Mouse (Mus musculus) skeletal muscle tissue, adult 2 months (tissue): ENCODE measurements around the gene Clstn3.
A peak's percentile ranks its signal among the peaks of the same experiment; 100 is the strongest.
"Not testable (repeated sequence)": the region's sequence is repeated elsewhere in the genome, so short reads cannot be mapped to it uniquely, and the experiment has no call there.

Source experiments
- DNase-seq: peaks from one replicate; pipeline ENCODE4 v3.0.0-alpha.2; 2012; ENCODE audit warnings: low read depth, low spot score

The Clstn3 gene

DNA sequence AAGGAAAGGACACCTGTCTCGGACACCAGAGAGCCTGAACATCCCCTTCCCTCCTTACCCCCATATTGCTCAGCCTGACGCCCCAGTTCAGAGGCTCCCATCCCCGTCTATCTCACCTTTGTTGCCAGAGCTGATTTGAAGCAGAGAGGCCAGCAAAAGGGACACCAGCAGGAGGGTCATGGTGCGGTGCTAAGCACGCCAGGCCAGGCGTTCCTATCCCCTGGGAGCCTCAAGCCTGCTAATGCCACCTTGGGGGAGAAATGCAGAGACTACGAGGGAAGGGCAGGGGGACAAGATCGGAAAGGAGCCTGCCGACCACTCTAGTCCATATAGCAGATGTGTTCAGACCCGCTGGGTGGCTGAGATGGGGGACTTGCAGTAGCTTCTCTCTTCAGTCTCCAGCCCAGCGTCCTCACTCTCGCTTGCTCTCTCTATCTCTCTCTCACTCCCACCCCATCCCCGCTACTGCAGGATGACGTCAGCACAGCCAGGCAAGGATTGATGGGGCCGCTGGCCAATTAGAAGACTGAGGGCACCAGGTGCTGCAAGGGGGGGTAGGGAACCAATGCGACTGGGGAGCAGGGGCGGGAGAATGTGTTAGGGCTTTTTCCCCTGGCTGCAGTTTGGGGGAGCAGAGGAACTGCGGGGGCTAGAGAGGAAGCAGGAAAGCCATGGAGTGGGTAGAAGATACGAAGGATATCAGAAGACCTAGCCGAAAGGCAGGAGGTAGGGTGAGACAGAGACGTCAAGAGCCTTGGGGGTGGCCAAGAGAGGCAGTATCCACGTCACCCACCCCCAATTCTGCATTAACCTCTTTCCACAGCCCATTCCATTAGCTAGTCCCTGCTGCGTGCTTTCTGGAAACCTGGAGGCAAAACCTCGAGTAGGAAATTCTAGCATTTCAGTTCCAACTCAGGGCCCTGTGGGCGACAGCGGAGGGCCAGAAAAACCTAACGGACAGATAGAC, at the start of gene Clstn3:
Gene Clstn3, minus strand, starts transcription at position 490 of the 967 bp plus-strand sequence.
- DNase-seq: peak; percentile 46

- DNase-seq: peak; percentile 36
These were observed 47.8 kb upstream of the Clstn3 start, which contains the start of gene C1ra for GRCm38 (mm10) chr6:124512355-124512836. Gene C1ra (plus strand): TSS chr6:124512405.

GRCm38 (mm10) chr6:124511936-124512335, 47.3 kb upstream of the Clstn3 start:
- DNase-seq: no peak

GRCm38 (mm10) chr6:124509192-124509591, 44.6 kb upstream of the Clstn3 start:
- not testable (repeated sequence) for DNase-seq

DNA sequence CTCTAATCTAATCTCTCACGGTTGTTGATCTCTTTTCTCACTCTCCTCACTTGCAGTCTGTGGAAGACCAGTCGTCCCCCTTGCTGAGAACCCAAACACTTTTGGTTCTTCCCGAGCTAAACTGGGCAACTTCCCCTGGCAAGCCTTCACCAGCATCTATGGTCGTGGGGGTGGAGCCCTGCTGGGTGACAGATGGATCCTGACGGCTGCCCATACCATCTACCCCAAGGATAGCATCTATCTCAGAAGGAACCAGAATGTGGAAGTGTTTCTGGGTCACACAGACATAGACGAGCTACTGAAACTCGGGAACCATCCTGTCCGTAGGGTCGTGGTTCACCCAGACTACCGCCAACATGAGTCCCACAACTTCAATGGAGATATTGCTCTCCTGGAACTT, 43.7 kb upstream of the Clstn3 start:
- no peak for DNase-seq

DNA sequence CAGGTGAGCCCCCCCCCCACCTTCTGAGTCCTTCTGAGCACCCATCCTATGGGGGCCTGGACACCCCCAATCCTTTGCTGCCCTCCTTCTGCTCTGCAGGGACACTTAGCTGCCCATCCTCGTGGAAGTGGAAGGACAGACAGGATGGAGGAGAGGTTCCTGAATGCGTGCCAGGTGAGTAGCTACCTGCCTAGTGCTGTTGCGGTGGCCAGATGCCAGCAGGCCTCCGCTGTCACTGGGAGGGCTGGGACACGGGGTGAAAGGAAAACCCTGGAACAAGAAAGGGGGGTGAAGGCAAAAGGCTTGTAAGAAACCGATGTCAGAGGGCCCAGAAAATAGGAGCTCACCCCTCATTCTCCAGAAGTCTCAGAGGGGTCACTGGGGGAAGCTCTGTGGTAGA, 42.4 kb upstream of the Clstn3 start:
- DNase-seq: no peak

- no peak for DNase-seq
These were observed 40.4 kb upstream of the Clstn3 start for GRCm38 (mm10) chr6:124505028-124505427.

DNA sequence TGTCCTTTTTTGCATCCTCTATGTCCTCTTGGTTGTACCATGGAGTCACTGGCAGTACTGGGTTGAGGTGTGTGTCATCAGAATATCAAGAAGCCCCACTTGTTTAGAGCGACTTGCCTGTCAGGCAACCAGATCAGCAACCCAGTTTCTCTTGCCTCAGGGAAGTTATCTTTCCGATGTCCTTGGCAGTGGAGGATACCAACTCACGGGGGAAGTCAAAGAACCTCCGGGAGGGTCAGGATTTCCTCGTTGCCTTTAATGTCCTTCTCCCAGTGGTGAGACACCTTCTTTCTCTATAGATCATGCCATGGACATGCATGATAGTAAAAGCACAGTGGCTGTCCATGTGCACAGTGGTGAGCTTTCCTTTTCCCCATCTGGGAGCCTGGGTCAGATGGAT, 37.4 kb upstream of the Clstn3 start:
- DNase-seq: no peak

GRCm38 (mm10) chr6:124501473-124501872, 36.9 kb upstream of the Clstn3 start:
- no peak for DNase-seq

DNA sequence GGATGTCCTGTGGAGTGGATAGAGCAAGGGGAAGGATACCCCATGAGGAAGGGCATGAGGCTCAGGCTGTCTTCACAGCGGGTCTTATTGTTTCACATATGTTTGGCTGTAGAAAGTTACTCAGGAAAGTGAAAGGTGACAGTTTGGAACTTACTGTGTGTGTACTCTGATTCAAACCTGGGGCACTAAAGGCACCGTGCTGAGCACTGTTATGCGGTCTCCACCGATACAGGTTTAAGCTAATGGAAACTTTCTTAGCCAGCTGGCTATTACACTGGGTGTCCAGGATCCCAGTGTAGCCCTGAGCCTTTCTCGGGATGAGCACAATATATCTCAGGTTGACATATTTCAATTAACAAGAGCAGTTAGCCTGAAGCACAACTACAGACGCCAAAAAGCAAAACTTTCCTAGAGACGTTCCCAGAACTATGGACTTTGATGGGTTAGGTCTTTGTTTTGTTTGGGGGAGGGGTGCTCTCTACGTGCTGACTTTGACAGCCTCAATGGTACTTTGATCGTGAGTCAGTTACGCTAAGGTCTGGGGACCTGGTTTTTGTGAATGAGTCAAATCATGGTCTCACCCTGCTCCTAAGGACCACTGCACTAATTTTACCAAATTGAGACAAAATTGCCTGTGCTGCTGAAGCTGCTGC, 35.4 kb upstream of the Clstn3 start:
- DNase-seq: no peak

DNA sequence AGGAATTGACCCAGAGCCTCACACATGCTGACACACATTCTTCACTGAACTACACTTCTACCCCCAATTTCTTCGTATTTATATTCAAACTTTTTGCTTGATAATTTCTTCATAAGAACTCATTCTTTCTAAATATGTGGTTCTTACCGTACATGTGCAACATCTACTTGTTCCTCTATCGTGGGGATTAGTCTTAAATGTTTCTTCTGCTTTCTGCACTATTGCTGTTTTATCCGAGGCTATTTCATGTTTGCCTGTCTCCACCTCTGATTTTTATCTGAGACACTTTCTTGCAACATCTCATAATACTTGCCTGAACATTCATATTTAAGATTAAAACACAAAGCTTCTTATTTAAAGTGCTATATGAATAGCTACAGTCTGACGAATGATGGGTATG, 31.5 kb upstream of the Clstn3 start:
- no peak for DNase-seq

- no peak for DNase-seq
These were observed 29.3 kb upstream of the Clstn3 start for GRCm38 (mm10) chr6:124493886-124494285.

DNA sequence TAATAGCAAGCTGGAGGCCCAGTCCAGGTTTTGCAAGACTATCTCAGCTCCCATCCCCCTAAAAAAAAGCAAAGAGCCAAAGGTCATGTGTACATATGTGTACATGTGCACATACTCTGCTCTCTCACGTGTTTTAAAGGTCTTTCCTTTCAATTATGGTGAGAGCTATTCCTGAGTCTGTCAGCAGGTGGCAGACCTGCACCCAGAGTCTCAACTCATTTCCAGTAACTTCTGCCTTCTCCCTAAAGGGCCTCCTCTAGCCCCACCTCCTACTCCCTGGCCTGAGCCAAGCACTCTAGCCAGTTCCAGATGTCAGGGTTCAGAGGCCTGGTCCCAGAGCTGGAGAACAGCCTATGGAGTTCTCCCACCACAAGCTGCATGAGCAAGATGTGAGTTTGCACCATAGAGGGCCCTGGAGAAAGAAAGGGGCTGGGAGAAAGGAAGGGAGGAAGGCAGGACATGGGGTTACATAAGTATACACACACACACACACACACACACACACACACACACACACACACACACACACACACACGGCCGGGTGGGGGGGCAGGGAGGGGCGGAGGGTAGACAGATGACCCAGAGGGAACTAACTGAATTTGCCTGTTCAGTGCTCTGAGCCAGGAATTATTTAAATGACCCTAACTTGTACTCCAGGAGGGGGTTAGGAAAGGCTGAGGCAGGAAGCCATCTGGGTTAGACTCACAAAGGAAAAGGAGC, 28.4 kb upstream of the Clstn3 start, which contains the start of gene C1rl:
Gene C1rl, plus strand, starts transcription at position 272 of the 720 bp plus-strand sequence.
- DNase-seq: peak; percentile 88

DNA sequence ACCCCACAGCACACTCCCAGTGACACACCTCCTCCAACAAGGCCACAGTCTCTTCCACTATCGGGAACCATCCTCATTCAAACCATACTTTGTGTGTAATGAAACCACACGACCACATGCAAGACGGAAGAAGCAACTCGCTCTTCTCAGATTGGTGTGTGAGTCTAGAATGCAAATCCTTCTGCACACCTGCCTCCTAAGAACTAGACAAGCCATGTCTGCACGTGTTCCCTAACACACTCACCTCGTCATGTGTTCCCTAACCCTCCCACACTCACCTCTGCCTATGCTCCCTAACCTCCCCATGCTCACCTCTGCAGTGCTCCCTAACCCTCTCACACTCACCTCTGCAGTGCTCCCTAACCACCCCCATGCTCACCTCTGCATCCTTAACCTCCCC, 26.8 kb upstream of the Clstn3 start:
- no peak for DNase-seq

DNA sequence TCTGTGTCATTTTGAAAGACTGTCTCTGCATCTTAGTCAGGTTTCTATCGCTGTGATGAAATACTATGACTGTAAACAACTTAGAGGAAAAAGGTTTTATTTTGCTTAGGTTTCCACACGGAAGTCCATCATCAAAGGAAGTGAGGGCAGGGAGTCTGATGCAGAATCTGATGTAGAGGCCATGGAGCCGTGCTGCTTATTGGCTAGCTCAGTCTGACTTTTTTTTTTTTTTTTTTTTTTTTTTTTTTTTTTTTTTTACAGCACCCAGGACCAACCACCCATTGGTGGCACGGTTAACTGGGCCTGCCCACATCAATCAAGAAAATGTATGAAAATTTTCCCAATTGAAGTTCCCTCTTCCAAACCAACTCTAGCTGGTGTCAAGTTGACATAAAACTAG, 24.4 kb upstream of the Clstn3 start:
- DNase-seq: no peak

DNA sequence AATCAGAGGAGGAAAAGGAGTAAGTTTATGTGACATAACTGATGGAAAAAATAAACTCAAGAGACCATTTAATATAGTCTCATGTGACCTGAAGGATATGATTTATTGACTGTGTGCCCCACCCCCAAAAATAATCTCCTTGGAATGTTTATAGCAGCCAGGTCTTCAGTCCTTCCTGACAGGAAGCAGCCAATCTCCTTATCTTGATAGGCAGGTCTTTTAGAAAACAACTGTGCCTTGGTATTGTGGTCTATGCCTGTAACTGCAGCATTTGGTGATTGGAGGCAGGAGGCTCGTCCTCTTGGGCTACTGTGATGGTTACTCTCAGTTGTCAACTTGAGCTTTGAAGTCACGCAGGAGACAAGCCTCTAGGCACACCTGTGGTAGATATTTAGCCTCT, 22.9 kb upstream of the Clstn3 start:
- no peak for DNase-seq

DNA sequence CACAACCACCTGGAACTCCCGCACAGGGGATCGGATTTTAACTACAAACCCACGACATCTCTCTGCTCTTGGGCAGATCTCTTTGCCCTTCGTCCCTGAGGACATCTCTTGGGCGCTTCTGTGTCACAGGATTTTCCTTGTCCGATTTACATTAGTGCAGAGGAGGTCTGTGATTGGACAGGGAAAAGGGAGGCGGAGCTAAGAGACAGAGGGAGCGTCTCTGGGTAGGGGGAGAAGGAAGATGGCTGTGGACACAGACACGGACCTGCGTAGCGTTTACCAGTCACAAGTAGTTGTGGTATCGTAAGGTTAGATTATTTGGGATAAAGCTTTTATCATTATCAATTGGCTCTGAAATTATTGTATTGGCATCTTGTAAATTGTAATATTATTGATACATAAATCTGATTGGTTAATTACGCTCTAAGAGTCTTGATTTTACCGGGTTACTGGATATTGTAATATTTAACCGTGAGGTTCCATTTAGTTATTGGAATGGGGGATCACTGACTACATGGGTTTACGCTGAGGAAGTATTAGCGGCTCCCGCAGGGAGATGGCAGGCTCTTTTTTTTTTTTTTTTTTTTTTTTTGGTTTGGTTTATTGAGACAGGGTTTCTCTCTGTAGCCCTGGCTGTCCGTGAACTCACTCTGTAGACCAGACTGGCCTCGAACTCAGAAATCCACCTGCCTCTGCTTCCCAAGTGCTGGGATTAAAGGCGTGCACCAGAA, 21.0 kb upstream of the Clstn3 start:
- no peak for DNase-seq

DNA sequence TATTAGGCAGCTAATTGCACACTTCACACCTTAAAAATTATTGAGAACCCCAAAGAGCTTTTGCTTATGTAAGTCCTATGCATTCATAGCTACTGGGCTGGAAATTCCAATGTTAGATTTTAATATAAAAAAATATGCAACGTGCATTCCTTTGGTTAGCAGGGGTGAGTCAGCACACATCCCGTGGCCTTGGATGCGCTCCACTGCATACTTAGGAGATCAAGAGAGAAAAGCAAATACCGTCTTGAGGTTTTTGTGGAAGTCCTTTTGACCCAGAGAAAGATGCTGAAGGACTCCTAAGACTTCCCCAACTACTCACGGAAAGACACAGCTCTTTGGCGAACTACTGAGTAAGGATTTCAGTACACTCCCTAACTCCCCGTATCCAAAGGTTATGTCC, 20.3 kb upstream of the Clstn3 start:
- DNase-seq: no peak

DNA sequence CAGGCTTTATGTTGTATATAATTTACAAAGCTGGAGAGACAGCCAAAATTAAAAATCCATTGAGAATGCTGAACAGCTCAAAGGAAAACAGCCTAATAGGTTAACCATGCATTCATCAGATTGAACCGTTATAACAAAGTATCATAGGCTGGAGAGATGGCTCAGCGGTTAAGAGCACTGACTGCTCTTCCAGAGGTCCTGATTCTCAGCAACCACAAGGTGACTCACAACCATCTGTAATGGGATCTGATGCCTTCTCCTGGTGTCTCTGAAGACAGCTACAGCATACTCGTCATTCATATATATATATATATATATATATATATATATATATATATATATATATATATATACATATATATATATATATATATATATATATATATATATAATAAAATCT, 19.2 kb upstream of the Clstn3 start:
- DNase-seq: not testable (repeated sequence)

DNA sequence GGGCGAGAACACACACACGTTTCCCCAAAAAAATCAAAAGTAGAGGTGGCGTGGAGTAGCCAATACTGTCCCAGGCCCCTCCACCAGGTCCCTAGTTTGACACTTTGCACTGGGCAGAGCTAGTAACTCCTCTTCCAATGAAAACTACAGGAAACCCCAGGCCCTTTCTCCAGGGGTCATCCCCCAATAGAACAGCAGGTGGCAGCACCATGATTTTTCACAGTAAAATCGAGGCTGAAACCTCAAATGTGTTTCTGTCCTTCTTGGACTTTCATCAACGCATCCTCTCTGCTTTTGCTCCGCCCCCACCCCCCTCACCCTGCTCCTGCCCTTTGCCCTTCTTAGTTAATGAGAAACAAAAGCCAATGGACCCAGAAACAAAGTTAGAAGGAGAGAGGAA, 17.0 kb upstream of the Clstn3 start:
- no peak for DNase-seq

DNA sequence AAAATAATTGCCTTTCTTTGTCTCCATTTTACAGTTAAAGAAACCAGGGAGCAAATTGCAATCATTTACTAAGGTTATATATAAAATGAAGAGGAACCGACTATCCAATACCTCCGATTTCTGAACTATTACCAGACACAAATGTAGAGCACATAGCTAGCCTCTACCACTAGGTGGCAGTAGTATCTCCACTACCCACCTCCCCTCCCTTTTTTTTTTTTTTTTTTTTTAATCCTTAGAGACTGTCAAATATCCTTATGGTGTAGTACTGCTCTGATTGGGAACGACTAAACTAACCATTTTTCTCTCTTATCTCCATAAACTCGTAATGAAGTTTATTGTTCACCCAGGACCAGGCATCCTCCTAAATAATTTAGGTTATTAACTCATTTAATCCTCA, 15.7 kb upstream of the Clstn3 start:
- DNase-seq: no peak
